Mouse (Mus musculus) cortical plate, adult 2 months (tissue): ENCODE measurements around the gene Hnrnpl.

Source experiments
- CTCF ChIP-seq: fragments of 200-500 bp; IDR thresholded peaks from 2 replicates; pipeline ENCODE4 v1.5.1; 2011; ENCODE audit warnings: mild to moderate bottlenecking, control low read depth, low read length; ENCODE audit not compliant: insufficient read depth; ENCODE audit errors: extremely low read depth
- POLR2A ChIP-seq: fragments of 200-500 bp; IDR thresholded peaks from 2 replicates; pipeline ENCODE4 v1.6.1; 2011; ENCODE audit warnings: mild to moderate bottlenecking, low read length, control low read depth; ENCODE audit not compliant: insufficient read depth; ENCODE audit errors: extremely low read depth

DNA sequence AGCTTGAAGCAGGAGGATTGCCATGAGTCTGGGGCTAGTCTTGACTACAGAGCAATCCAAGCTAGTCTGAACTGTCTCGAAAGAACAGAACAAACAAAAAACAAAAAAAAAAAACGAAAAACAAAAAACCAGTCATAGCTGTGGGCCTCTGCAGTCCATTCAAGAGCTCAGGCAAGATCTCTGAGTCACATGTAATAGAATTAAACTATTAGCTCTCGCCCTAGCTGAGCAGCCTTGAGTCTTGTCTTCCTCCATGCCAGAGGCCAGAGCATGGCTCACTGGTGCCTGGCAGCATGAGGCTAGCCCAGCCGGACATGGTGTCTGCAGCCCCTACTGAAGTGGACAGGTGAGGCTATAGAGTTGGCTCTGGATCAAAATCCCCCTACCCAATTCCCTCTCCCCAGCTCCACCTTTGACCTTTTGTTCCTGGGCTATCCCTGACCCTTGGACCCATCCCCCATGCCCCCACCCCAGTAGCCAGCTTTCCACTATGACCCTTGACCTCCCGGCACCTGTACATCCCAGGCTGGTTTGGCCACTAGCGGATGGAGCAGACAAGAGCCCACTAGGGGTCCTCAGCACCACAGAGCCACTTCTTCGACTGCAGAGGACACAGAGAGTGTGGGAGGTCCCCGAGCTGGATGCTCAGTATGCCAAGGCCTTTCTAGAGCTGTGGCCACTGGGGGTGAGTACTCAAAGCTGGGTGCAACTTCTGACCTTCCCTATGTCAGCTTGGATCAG, 18.1 kb upstream of the Hnrnpl start:
- TF ChIP-seq CTCF (no peak), POLR2A (0 out of 2 replicates have a peak, but pooled peaks have one; percentile 14)
